Mouse (Mus musculus) gastrocnemius, postnatal 25 days (tissue): ENCODE results near the gene Olfr66. TPM values are rescaled to one million over a fixed set of nuclear protein-coding genes. Genes with fewer than 3 reads are reported as not detected.

Source experiments
- total RNA-seq, 2 experiments: library from RNA; stranded (reverse); gene quantifications; 1 replicate in 1 of 2; 2 replicates in 1 of 2; pipeline ENCODE4 v1.2.3; 2021

Olfr66 gene
- total RNA-seq, 2 experiments from 2014 or later: not detected

Other genes with a start within 250 kb of the Olfr66 start
- gene Olfr622, start 243.6 kb downstream of the Olfr66 start, total RNA-seq: not detected
- not detected for gene Olfr623, start 222.6 kb downstream of the Olfr66 start, total RNA-seq
- not detected for gene Olfr624, start 215.1 kb downstream of the Olfr66 start, total RNA-seq
- not detected for gene Olfr625-ps1, start 203.5 kb downstream of the Olfr66 start, total RNA-seq
- gene Olfr243, start 171.6 kb downstream of the Olfr66 start, total RNA-seq: not detected
- not detected for gene Olfr628, start 155.9 kb downstream of the Olfr66 start, total RNA-seq
- not detected for gene Olfr629, start 141.3 kb downstream of the Olfr66 start, total RNA-seq
- not detected for gene Olfr630, start 128.9 kb downstream of the Olfr66 start, total RNA-seq
- not detected for gene Olfr69, start 114.7 kb downstream of the Olfr66 start, total RNA-seq
- not detected for gene Olfr68, start 106.6 kb downstream of the Olfr66 start, total RNA-seq
- not detected for gene Olfr67, start 94.4 kb downstream of the Olfr66 start, total RNA-seq
- 100 to 1,000 TPM in 1 of 2 experiments, 10 to 100 TPM in 1; 60.5 to 281 TPM for gene Hbb-bt, start 72.3 kb downstream of the Olfr66 start, total RNA-seq
- gene Hbb-bs, start 58.2 kb downstream of the Olfr66 start, total RNA-seq: 1,000 to 10,000 TPM in 1 of 2 experiments, 100 to 1,000 TPM in 1; 504 to 2,205 TPM
- gene Hbb-bh2, start 45.7 kb downstream of the Olfr66 start, total RNA-seq: not detected
- gene Hbb-bh1, start 43.1 kb downstream of the Olfr66 start, total RNA-seq: not detected
- not detected for gene Hbb-y, start 33.0 kb downstream of the Olfr66 start, total RNA-seq
- gene Olfr64, start 8.2 kb upstream of the Olfr66 start, total RNA-seq: not detected
- not detected for gene Olfr65, start 17.2 kb upstream of the Olfr66 start, total RNA-seq
- not detected for gene Olfr631, start 42.6 kb upstream of the Olfr66 start, total RNA-seq
- gene Olfr632, start 48.1 kb upstream of the Olfr66 start, total RNA-seq: not detected
- not detected for gene Olfr633, start 58.2 kb upstream of the Olfr66 start, total RNA-seq
- not detected for gene Olfr635, start 84.9 kb upstream of the Olfr66 start, total RNA-seq
- gene Olfr638, start 112.5 kb upstream of the Olfr66 start, total RNA-seq: not detected
- gene Olfr639, start 131.1 kb upstream of the Olfr66 start, total RNA-seq: not detected
- gene Olfr640, start 139.3 kb upstream of the Olfr66 start, total RNA-seq: not detected
- not detected for gene Olfr641, start 149.2 kb upstream of the Olfr66 start, total RNA-seq
- gene Olfr642, start 166.4 kb upstream of the Olfr66 start, total RNA-seq: not detected
- not detected for gene 4930516K23Rik, start 175.2 kb upstream of the Olfr66 start, total RNA-seq
- gene Olfr644, start 185.6 kb upstream of the Olfr66 start, total RNA-seq: not detected
- gene Olfr645, start 199.2 kb upstream of the Olfr66 start, total RNA-seq: not detected
- not detected for gene Olfr646, start 218.6 kb upstream of the Olfr66 start, total RNA-seq
- gene Ubqln5, start 243.6 kb upstream of the Olfr66 start, total RNA-seq: not detected